Mouse (Mus musculus): ENCODE results near the gene Gm26992. TPM values are rescaled to one million over a fixed set of nuclear protein-coding genes. Genes with fewer than 3 reads are reported as not detected.
A peak's percentile ranks its signal among the peaks of the same experiment; 100 is the strongest.

Gene Gm26992
- total RNA-seq, 1 experiment = not detected

GRCm38 (mm10) chrX:103405021-103405420, 16.8 kb upstream of the Gm26992 start:
- peak; percentile 80 for DNase-seq (ENCODE audit: low read depth, low spot score)
- Histone ChIP-seq H3K4me1 (ENCODE audit: control insufficient read depth in 2 of 2, insufficient read depth in 2 of 2, low read length in 2 of 2, poor library complexity in 1 of 2) (peaks cover 2 to 8% of the 10 kb centered on the region in 2 experiments; a peak in 2 of 4 replicates), H3K9ac (ENCODE audit: insufficient read depth, low read depth, low read length, poor library complexity, severe bottlenecking) (peak overlapping the region; percentile 82), H3K9me3 (ENCODE audit: control insufficient read depth, insufficient read depth, low read depth, low read length) (no peaks in the 10 kb centered on the region), H3K27ac (ENCODE audit: insufficient read depth, low read depth, low read length, poor library complexity, severe bottlenecking) (peak overlapping the region; percentile 68), H3K36me3 (ENCODE audit: control insufficient read depth, insufficient read depth, low read length, poor library complexity, severe bottlenecking) (no peaks in the 10 kb centered on the region), H3K4me3 (ENCODE audit: insufficient read depth in 1 of 2, low read depth in 1 of 2, low read length in 2 of 2, poor library complexity in 1 of 2, severe bottlenecking in 1 of 2) (peak overlapping the region; percentile 30 to 53; a peak in 3 of 4 replicates)
- TF ChIP-seq ZC3H11A (IDR thresholded peaks at IDR 0.05; ENCODE audit: borderline replicate concordance, low read depth, low read length) (no peak), MAFK (IDR thresholded peaks at IDR 0.05; ENCODE audit: insufficient read depth, low read depth, low read length) (no peak), ZNF384 (IDR thresholded peaks at IDR 0.05; ENCODE audit: low read depth, low read length) (no peak), HCFC1 (IDR thresholded peaks at IDR 0.05; ENCODE audit: borderline replicate concordance, insufficient read depth, low read length) (no peak), CHD2 (IDR thresholded peaks at IDR 0.05; ENCODE audit: low read depth, low read length) (no peak)
- in situ Hi-C loops (cut with MboI; ENCODE audit: low sequenced_read_pairs in 2 of 2, unreplicated experiment in 2 of 2) = no loop called here

DNA sequence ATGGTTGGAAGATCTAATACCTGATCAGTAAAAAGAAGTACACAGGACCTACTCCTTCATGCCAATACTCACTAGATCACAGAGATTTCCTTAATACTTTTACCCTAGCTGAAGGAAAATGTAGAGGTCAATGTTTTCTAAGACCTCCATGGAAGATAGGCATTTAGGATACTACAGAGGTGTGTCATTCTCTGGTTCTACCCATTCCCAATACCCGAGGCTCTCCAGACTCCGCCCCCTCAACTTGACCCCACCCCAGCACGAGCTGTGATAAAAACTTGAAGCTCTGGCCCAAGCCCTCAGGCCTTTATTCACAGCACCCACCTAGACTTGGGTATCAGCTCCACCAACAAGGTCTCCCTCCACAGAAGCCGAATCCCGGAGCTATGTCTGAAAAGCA, 7.6 kb upstream of the Gm26992 start, which contains the start of gene Tsx:
Gene Tsx (plus strand): TSS at position 301 of the 400 bp plus-strand sequence.
- no peak within 1 kb of the TSS for H3K9ac ChIP-seq (ENCODE audit: insufficient read depth, low read depth, low read length, poor library complexity, severe bottlenecking)
- H3K4me1 ChIP-seq (ENCODE audit: control insufficient read depth in 2 of 2, insufficient read depth in 2 of 2, low read length in 2 of 2, poor library complexity in 1 of 2) = no peaks in the 10 kb centered on the region
- no peak within 1 kb of the TSS for H3K4me3 ChIP-seq (ENCODE audit: insufficient read depth in 1 of 2, low read depth in 1 of 2, low read length in 2 of 2, poor library complexity in 1 of 2, severe bottlenecking in 1 of 2)
- in situ Hi-C loops (cut with MboI; ENCODE audit: low sequenced_read_pairs in 2 of 2, unreplicated experiment in 2 of 2) = no loop called here
- no peak within 1 kb of the TSS for H3K27ac ChIP-seq (ENCODE audit: insufficient read depth, low read depth, low read length, poor library complexity, severe bottlenecking)
- TF ChIP-seq MAFK (IDR thresholded peaks at IDR 0.05; ENCODE audit: insufficient read depth, low read depth, low read length) = no peak
- TF ChIP-seq ZNF384 (IDR thresholded peaks at IDR 0.05; ENCODE audit: low read depth, low read length) = no peak
- TF ChIP-seq CHD2 (IDR thresholded peaks at IDR 0.05; ENCODE audit: low read depth, low read length) = no peak
- no peak for TF ChIP-seq ZC3H11A (IDR thresholded peaks at IDR 0.05; ENCODE audit: borderline replicate concordance, low read depth, low read length)
- no peak for TF ChIP-seq HCFC1 (IDR thresholded peaks at IDR 0.05; ENCODE audit: borderline replicate concordance, insufficient read depth, low read length)
- H3K36me3 ChIP-seq (ENCODE audit: control insufficient read depth, insufficient read depth, low read length, poor library complexity, severe bottlenecking) = no peaks in the 10 kb centered on the region
- DNase-seq (ENCODE audit: low read depth, low spot score) = no peak
- no peaks in the 10 kb centered on the region for H3K9me3 ChIP-seq (ENCODE audit: control insufficient read depth, insufficient read depth, low read depth, low read length)

DNA sequence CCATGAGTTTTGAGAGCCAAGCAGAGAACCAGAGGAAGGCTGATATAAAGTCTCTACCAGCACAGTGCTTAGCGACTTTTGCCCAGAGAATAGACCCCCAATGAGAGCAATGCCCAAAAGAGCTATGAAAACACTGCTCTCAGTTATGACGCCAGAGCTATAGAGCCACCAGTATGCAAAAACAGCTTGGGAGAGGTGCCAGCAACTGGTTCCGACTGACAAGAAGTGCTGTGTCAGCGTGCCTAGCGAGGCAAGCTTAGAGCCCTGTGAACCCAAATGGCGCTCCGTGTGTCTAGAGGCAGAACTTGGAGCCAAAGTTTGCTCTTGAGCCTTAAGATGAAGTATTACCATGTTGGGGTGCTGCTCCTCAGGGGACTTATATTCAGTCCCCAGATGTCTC, 5.9 kb downstream of the Gm26992 start:
- TF ChIP-seq ZNF384 (IDR thresholded peaks at IDR 0.05; ENCODE audit: low read depth, low read length) (no peak), CHD2 (IDR thresholded peaks at IDR 0.05; ENCODE audit: low read depth, low read length) (no peak), MAFK (IDR thresholded peaks at IDR 0.05; ENCODE audit: insufficient read depth, low read depth, low read length) (peak; percentile 58), ZC3H11A (IDR thresholded peaks at IDR 0.05; ENCODE audit: borderline replicate concordance, low read depth, low read length) (no peak)
- DNase-seq (ENCODE audit: low read depth, low spot score) = no peak

DNA sequence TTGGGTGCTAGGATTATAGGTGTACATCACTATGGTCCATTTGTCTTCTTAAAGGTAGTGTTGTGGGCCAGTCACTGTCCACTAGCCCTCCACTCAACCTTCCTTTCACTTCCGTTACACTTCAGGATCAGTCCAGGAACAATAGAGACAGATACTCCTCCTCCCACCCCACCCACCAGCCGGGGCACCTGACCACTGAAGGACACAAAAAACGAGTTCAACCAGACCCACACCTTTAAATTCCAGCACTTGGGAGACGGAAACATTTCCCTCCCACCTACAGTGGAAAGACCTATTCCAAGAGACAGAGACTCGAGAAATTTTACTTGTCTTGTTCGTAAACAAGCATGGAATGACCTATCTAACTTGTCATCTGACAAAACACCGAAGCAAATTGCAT, 10.5 kb downstream of the Gm26992 start:
- no peaks in the 10 kb centered on the region for H3K36me3 ChIP-seq (ENCODE audit: control insufficient read depth, insufficient read depth, low read length, poor library complexity, severe bottlenecking)
- H3K4me1 ChIP-seq (ENCODE audit: control insufficient read depth in 2 of 2, insufficient read depth in 2 of 2, low read length in 2 of 2, poor library complexity in 1 of 2) = peaks cover 4 to 11% of the 10 kb centered on the region in 2 experiments; a peak in 2 of 4 replicates
- no peaks in the 10 kb centered on the region for H3K9me3 ChIP-seq (ENCODE audit: control insufficient read depth, insufficient read depth, low read depth, low read length)
- peak overlapping the region; percentile 15 to 20; a peak in 1 of 4 replicates for H3K4me3 ChIP-seq (ENCODE audit: insufficient read depth in 1 of 2, low read depth in 1 of 2, low read length in 2 of 2, poor library complexity in 1 of 2, severe bottlenecking in 1 of 2)
- TF ChIP-seq MAFK (IDR thresholded peaks at IDR 0.05; ENCODE audit: insufficient read depth, low read depth, low read length) = no peak
- no peak for TF ChIP-seq HCFC1 (IDR thresholded peaks at IDR 0.05; ENCODE audit: borderline replicate concordance, insufficient read depth, low read length)
- no peak for TF ChIP-seq CHD2 (IDR thresholded peaks at IDR 0.05; ENCODE audit: low read depth, low read length)
- no peak for TF ChIP-seq ZNF384 (IDR thresholded peaks at IDR 0.05; ENCODE audit: low read depth, low read length)
- no peak for DNase-seq (ENCODE audit: low read depth, low spot score)
- in situ Hi-C loops (cut with MboI; ENCODE audit: low sequenced_read_pairs in 2 of 2, unreplicated experiment in 2 of 2) = no loop called here
- no peak overlapping the region for H3K9ac ChIP-seq (ENCODE audit: insufficient read depth, low read depth, low read length, poor library complexity, severe bottlenecking)
- peak overlapping the region; percentile 81; the same call in 1 of the 2 replicates for H3K27ac ChIP-seq (ENCODE audit: insufficient read depth, low read depth, low read length, poor library complexity, severe bottlenecking)

More for the DNA sequence above, 5.9 kb downstream of the Gm26992 start:
- Histone ChIP-seq H3K4me1 (ENCODE audit: control insufficient read depth in 2 of 2, insufficient read depth in 2 of 2, low read length in 2 of 2, poor library complexity in 1 of 2) (peaks cover 3 to 11% of the 10 kb centered on the region in 2 experiments; a peak in 2 of 4 replicates), H3K9ac (ENCODE audit: insufficient read depth, low read depth, low read length, poor library complexity, severe bottlenecking) (peak overlapping the region; percentile 4; the same call in 1 of the 2 replicates), H3K27ac (ENCODE audit: insufficient read depth, low read depth, low read length, poor library complexity, severe bottlenecking) (no peak overlapping the region), H3K4me3 (ENCODE audit: insufficient read depth in 1 of 2, low read depth in 1 of 2, low read length in 2 of 2, poor library complexity in 1 of 2, severe bottlenecking in 1 of 2) (0 out of 4 replicates have a peak overlapping the region, but pooled peaks of 1 of the 2 experiments have one; percentile 11), H3K9me3 (ENCODE audit: control insufficient read depth, insufficient read depth, low read depth, low read length) (no peaks in the 10 kb centered on the region), H3K36me3 (ENCODE audit: control insufficient read depth, insufficient read depth, low read length, poor library complexity, severe bottlenecking) (no peaks in the 10 kb centered on the region)
- in situ Hi-C loops (cut with MboI; ENCODE audit: low sequenced_read_pairs in 2 of 2, unreplicated experiment in 2 of 2) = no loop called here

All from ES-E14 (cell line).